Mouse (Mus musculus) cerebellum, adult 2 months (tissue): ENCODE results near the gene Sapcd2.

ENCODE experiments used
- CTCF ChIP-seq: fragments of 200-500 bp; IDR thresholded peaks from 2 replicates; pipeline ENCODE4 v1.5.1; 2011; ENCODE audit warnings: low read depth, mild to moderate bottlenecking, control low read depth, low read length, moderate library complexity, borderline replicate concordance; ENCODE audit not compliant: insufficient read depth
- POLR2A ChIP-seq: fragments of 200-500 bp; IDR thresholded peaks from 2 replicates; pipeline ENCODE4 v1.6.1; 2011; ENCODE audit warnings: low read length, control low read depth, borderline replicate concordance; ENCODE audit not compliant: insufficient read depth

DNA sequence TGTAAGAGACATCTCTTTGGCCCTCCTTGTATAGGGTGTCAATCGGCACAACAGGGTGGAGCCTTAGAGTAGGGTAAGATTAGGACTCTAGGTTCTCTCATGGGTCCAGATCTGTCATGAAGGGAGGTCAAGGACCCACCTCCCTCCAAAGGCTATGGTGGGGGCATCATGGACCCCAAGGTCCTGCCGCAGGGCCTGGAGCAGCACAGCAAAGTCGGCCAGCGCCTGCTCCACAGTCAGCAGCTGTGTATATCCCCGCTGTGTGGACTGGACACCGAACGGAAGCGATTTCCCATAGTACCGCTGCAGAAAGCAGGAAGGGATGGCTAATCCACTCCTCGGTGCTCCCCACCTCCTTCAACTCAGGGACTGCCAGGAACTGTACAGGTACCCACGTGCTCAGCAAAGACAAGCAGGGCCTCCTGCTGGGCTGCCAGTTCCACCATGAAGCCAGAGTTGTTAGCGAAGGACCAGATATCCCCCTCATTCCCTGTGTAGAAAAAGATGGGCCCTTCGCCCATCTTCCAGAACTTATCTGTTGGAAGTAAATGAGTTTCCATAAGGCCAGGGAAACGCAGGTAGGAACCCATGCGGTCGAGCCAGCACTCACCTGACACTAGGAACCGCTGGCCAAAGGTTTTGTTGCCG is 16.6 kb upstream of the Sapcd2 start:
- no peak for TF ChIP-seq CTCF
- TF ChIP-seq POLR2A = no peak
